ENCODE assay signal across 14 mouse cellular contexts in the genomic region with DNA sequence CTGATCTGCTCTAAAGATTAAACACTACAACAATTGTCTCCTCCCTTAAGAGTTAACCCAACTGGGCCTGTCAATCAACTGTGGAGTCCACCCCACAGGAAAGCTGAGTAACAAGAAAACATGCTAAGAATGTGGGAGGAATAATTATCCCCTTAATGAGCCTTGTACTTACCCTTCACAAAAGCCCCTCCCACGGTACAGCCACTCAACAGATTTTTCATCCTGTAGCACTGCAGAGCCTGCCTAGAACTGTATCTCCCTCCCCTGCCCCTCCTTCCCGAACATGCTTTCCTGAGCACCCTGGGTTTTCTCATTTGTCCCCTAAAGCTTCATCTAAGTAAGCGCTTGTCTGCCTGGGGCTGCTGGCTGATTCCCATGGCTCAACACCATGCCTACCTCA.
DNase-seq lines count a peak whose midpoint lies in the region; ATAC-seq lines count a peak whose summit lies in the region.
"Had no signal": no experiment of that assay in that cellular context is flagged by ENCODE, and none has a peak within 500 bp of the region (broad histone marks: within the 10 kb centered on the region; RNA-seq: fewer than 3 reads in every experiment).

No protein-coding gene starts in this region.

- peaks cover 34% of the 10 kb centered on the region for H3K4me1 ChIP-seq in kidney, embryonic 15.5 days
- H3K4me1 ChIP-seq in embryonic facial prominence, embryonic 10.5 days, result peaks cover 49% of the 10 kb centered on the region
- peaks cover 5% of the 10 kb centered on the region for H3K4me1 ChIP-seq in forebrain, embryonic 16.5 days (replicated peaks; ENCODE audit: control insufficient read depth, insufficient read depth, low read length)

- 39% methylated on average over 3 of the region's 3 CpGs for WGBS in kidney, embryonic 15.5 days
- WGBS in embryonic facial prominence, embryonic 10.5 days, result 43% methylated on average over 3 of the region's 3 CpGs
- WGBS in forebrain, embryonic 16.5 days, result 14% methylated on average over 3 of the region's 3 CpGs

- DNase-seq in kidney, postnatal 14 days, result no peak
- peak; percentile 58 for DNase-seq in ZHBTc4 (ENCODE audit: low read depth, low spot score)
- DNase-seq in embryonic facial prominence, embryonic 10.5 days (ENCODE audit: low spot score), result peak; percentile 29
- DNase-seq in spleen, postnatal 10 days (ENCODE audit: low spot score in 2 of 2), result no peak
- no peak for DNase-seq in gastrocnemius, adult 8-10 months (ENCODE audit: low spot score in 2 of 2)
- DNase-seq: cerebellum, adult 11-12 months; heart, adult 2 months; kidney, postnatal 4 days; left cerebral cortex, postnatal 4 days; liver, embryonic 13.5 days; lung, postnatal 10 days had no signal

- no peaks in the 10 kb centered on the region for H3K9me3 ChIP-seq in kidney, embryonic 15.5 days (replicated peaks)
- no peaks in the 10 kb centered on the region for H3K9me3 ChIP-seq in embryonic facial prominence, embryonic 10.5 days
- H3K9me3 ChIP-seq in forebrain, embryonic 16.5 days (ENCODE audit: control insufficient read depth, low read length), result no peaks in the 10 kb centered on the region
- H3K9me3 ChIP-seq: liver, embryonic 13.5 days had no signal

- H3K4me2 ChIP-seq in kidney, embryonic 15.5 days, result no peak overlapping the region
- no peak overlapping the region for H3K4me2 ChIP-seq in forebrain, embryonic 16.5 days (ENCODE audit: low read length)
- H3K4me2 ChIP-seq: liver, embryonic 13.5 days had no signal

- H3K27me3 ChIP-seq in kidney, embryonic 15.5 days, result no peaks in the 10 kb centered on the region
- H3K27me3 ChIP-seq in embryonic facial prominence, embryonic 10.5 days (replicated peaks; ENCODE audit: low read depth, poor library complexity, severe bottlenecking), result no peaks in the 10 kb centered on the region
- H3K27me3 ChIP-seq in forebrain, embryonic 16.5 days (replicated peaks; ENCODE audit: control insufficient read depth, insufficient read depth, low read length), result no peaks in the 10 kb centered on the region
- H3K27me3 ChIP-seq: liver, embryonic 13.5 days had no signal

- H3K27ac ChIP-seq in kidney, embryonic 15.5 days, result no peak overlapping the region
- peak overlapping the region; percentile 40; the same call in 1 of the 2 replicates for H3K27ac ChIP-seq in embryonic facial prominence, embryonic 10.5 days (replicated peaks)
- no peak overlapping the region for H3K27ac ChIP-seq in forebrain, embryonic 16.5 days (ENCODE audit: low read length)
- H3K27ac ChIP-seq: heart, adult 2 months; liver, embryonic 13.5 days had no signal

- no peak overlapping the region for H3K4me3 ChIP-seq in kidney, embryonic 15.5 days (replicated peaks)
- H3K4me3 ChIP-seq in embryonic facial prominence, embryonic 10.5 days, result no peak overlapping the region
- no peak overlapping the region for H3K4me3 ChIP-seq in forebrain, embryonic 16.5 days (replicated peaks; ENCODE audit: low read length)
- H3K4me3 ChIP-seq: heart, adult 2 months; liver, embryonic 13.5 days had no signal

- peak; percentile 44 for ATAC-seq in kidney, embryonic 15.5 days (replicated peaks; ENCODE audit: low FRiP score)
- ATAC-seq in forebrain, embryonic 16.5 days, result peak; percentile 72
- ATAC-seq: CD4-positive, CD25-positive, alpha-beta regulatory T cell, adult 4 months had no signal

- H3K36me3 ChIP-seq in kidney, embryonic 15.5 days, result no peaks in the 10 kb centered on the region
- H3K36me3 ChIP-seq in embryonic facial prominence, embryonic 10.5 days (replicated peaks), result no peaks in the 10 kb centered on the region
- H3K36me3 ChIP-seq in forebrain, embryonic 16.5 days (ENCODE audit: control insufficient read depth, insufficient read depth), result no peaks in the 10 kb centered on the region
- H3K36me3 ChIP-seq: liver, embryonic 13.5 days had no signal

- no peak overlapping the region for H3K9ac ChIP-seq in kidney, embryonic 15.5 days
- no peak overlapping the region for H3K9ac ChIP-seq in forebrain, embryonic 16.5 days (replicated peaks; ENCODE audit: low read depth, low read length)
- H3K9ac ChIP-seq: liver, embryonic 13.5 days had no signal

Comparison
In these comparisons a context has a peak if more than half of its experiments do, and no peak if none do; other contexts are left out.
1. DNase-seq: peak in ZHBTc4 (single experiment) and embryonic facial prominence, embryonic 10.5 days (single experiment); none in kidney, postnatal 14 days (single experiment), spleen, postnatal 10 days (0 of 2) and gastrocnemius, adult 8-10 months (0 of 2).